Mouse (Mus musculus) cerebellum, adult 11-12 months (tissue): ENCODE measurements around the gene Bsg.
"Not testable (repeated sequence)": the region's sequence is repeated elsewhere in the genome, so short reads cannot be mapped to it uniquely, and the experiment has no call there.

Experiments
- DNase-seq: peaks from one replicate; pipeline ENCODE4 v3.0.0; 2022

The Bsg gene

DNA sequence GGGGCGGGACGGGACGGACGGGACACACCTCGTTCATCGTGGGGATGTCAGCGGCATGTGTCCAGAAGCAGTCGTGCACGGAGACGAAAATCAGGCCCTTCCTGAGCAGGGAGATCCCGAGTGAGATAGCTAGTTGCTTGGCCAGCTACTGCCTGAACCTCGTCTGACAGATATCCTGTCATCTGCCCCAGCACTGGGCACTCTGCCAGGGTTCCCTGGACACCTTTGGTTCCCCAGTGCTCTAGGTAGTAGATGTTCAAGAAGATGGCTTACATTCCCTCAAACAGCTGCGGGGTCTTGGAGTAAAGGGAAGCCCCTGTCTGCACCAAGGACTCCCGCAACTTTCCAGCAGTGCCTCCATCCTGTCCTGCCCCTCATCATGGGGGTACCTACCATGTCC lies 32.4 kb downstream of the Bsg start:
- no peak for DNase-seq

DNA sequence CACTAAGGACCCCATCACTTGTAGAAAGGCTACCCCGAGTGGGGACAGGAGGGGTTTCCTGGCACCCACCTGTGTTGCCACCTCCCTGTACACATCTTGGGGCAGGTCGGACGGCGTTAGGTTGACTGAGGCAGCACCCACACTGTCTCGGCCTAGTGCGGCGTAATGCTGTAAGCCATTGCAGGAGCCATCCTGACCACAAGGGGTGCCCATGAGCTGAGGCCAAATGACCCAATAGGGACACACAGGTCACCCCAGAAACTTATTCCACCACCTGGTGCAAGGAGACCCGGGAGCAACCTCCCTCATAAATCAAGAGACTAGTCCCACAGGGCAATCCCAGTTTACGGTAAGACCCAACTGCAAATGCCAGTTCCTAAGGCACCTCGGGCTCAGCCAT lies 34.0 kb downstream of the Bsg start:
- no peak for DNase-seq

DNA sequence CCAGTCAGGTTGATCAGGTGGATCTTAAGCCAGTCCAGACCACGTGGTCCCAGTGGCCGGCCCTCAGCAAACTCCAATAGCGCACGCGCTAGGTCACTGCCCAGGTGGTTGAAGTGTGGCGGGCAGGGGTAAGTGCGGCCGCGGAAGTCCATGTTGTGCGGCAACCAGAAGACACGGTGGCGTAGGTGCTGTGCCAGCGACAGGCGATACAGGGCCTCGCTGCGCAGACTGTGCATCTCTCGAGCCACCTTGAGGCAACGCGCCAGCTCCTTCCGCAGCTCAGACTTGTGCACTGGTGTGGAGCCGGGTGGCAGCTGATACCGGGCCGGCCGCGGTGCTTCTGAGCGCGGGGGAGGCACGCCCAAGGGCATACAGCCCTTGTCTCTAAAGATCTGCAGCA lies 34.9 kb downstream of the Bsg start:
- no peak for DNase-seq

DNA sequence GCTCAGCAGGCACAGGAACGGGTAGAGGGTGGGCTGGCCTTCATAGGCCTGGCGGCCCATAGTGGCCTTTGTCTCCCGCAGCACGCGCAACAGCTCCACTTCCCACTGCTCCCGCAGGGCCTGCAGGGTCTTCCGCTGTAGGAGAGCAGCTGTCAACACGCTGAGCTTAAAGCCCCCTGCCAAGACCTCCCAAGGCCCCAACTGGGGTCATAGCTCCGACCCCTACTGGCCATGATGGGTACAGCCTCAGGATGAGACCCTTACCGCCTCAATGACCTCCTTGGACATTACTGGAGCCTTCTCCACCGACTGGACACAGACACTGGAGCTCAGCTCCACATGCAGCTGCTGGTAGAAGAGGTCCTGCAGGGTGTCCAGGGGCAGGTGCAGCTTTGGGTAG lies 36.6 kb downstream of the Bsg start:
- no peak for DNase-seq

DNA sequence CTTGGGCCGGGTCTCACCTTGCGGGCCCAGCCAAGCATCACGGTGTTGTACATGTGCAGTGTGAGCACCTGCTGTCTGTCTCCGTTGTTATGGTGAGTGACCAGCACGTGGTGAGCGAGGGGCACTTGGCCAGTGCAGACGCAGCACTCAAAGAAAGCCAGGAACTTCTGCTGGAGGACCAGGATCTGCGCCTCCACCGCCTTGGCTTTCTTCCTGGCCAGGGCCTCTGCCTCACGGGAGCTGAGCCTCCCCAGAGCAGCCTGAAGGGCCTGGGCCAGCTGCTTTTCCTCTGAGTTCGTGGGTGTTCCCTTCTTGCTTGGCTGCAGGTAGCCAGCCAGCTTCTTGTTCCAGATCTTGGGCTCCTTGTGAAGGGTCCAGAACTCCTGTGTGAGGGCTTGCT lies 38.9 kb downstream of the Bsg start:
- peak; percentile 67 for DNase-seq

DNA sequence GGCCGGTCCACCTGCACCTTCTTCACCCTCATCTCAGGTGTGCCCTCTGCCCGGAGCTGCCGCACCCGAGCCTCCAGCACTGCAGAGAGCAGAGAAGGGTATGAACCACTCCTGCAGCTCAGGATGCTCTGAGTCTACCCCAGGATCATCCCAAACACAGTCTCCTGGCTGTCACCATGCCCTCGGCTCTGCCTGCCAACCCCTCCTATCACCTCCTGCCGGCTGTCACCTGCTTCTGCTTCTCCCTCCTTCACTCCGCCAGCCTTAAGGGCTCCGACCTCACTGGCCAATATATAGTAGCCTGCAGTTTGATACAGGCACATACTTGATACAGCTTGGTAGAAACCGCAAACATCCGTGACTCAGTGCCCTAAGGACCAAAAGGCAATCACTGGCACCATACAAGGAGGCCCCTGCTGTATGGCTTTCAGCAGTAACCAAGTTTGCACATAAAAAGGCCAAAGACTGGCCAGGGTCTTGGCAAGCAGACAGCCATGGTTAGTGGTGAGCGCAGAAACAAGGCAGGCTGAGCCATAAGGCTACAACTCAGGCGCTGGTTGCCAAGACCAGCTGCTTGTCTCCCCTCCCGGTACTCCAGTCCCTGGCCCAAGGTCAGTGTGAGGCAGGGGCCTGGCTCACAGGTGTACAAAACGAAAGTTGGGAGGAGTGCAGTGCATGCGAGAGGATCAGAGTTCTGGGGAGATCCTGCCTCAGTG lies 39.5 kb downstream of the Bsg start:
- peak; percentile 78 for DNase-seq

DNA sequence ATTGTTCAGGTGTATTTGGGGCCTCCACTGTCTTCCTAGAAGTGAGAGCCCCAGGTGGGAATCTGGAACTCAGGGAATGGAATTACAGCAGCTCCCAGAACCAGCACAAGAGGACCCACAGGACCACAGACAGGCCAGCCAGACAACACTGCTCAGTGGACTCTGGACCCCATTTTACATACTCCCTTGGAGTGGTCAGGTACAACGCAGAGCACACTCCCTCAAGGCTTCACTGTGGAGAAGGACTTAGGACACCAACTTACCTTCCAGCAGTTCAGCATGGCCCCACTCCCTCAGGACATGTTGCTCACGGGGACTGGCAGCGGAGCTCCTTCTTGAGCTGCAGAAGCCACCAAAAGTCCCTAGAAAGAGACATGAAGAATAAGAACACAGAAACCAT lies 41.1 kb downstream of the Bsg start:
- DNase-seq: no peak

DNA sequence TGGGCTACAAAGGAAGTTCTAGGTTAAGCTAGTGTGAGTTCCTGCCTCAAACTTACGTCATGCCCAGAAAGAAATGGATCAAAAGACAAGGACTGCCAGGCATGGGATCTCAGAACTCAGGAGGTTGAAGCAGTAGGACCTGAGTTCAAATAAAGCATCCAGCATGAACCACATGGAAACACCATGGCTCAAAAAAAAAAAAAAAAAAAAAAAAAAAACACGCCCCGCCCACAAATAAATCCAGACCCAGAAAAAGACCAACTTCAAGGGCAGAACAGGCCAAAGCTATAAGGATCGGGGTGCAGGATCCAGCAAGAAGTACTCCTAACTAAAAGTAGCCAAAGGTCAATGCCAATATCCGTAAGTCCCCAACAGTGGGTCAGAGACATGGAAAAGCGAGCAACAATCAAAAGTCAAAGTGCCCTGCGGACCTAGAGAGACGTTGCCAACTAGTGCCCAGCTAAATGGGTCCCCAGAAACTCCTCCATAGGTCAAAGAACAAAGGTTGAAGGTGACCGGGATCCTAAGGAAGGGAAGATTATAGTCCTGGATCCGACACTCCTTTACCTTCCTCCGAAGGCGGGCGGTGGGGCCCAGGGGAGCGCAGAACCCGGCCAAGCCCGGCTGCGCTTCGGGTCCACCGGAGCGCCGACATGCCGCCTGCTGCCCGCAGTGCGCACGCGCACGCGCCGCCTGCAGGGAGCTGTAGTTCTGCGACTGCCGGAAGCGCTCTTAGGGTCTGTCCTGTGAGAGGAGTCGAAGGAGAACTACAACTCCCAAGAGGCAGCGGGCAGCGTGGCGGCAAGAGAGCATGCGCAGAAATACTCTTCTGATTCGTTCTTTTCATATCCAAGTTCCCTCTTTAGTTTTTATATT lies 41.8 kb downstream of the Bsg start, which contains the start of gene Polrmt:
Gene Polrmt, minus strand, starts transcription at position 684 of the 876 bp plus-strand sequence.
- peak; percentile 98 for DNase-seq

DNA sequence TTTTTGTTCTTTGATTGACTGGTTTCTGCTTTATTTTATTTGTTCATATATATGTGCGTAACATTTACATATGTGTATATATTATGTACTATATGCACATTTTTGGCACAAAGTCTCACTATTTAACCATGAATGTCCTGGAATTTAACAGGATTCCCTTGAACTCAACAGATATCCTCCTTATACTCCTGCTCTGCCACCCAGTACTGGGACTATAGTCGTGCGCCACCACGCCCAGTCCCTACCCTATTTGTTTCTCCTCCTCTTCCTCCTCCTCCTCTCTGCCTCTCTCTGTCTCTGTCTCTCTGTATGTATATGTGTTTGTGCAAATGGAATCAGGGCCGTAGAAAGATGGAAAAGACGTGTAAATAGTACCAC lies 42.5 kb downstream of the Bsg start:
- no peak for DNase-seq

DNA sequence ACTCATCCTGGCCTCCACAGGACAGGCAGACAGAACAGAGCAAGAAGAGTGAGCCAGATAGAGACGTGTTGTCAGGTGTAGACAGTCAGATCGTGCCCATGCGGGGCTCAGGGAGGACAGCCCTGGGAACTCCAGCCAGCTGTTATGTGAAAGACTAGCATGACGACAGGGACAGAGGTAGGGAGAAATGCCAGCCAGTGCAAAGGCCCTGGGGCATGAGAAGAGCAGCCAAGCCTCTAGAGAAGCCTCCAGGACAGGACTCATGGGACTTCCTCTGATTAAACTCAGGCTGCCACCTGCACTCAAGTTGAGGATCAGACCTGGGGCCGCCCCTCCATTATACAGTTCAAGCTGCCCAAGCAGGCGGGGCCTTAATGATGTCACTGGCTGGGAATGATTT lies 44.2 kb downstream of the Bsg start:
- DNase-seq: peak; percentile 51

DNA sequence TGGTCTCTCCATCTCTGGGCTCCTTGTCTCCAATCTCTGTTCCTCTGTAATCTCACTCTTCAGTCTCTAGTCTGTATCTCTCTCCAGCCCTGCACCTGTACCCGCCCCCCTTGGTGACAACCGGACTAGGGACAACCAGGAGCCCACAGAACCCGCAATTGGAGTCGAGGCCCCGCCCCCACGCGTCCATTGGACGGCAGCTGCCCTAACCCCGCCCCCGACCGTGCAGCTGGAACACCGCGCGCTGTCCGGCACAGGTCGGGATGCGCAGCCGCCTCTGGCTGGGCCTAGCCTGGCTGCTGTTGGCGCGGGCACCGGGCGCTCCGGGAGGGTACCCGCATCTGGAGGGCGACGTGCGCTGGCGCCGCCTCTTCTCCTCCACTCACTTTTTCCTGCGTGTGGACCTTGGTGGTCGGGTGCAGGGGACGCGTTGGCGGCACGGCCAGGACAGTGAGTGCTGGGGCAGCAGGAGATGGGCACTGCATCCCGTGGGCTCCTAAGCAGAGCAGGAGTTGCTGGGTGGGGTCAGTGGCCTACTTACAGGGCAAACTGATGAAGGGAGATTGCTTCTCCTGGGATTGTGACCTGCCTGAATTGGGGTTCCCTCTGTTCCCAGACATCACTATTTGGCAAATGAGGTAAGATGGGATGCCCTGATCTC lies 50.7 kb downstream of the Bsg start, which contains the start of gene Fgf22:
Gene Fgf22, plus strand, starts transcription at position 221 of the 661 bp plus-strand sequence.
- DNase-seq: peak; percentile 87

DNA sequence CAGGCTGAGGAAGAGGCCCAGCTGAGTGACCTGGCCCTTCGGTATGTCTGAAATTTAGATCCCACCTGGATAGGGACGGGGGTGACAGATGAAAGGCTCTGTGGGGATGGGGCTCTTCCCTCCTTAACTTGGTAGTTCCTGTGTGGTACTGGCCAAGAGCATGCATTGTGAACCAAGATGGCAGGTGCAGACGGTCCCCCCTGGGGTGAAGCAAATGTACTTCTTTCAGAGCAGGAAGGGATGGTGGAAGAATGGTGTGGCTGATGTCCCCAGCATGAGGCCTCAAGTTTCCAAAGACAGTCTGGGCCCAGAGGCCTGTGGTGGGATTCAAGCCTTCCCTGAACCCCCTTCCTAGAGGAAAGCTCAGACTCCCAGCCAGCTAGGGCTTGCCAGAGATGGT lies 51.6 kb downstream of the Bsg start:
- peak; percentile 59 for DNase-seq

DNA sequence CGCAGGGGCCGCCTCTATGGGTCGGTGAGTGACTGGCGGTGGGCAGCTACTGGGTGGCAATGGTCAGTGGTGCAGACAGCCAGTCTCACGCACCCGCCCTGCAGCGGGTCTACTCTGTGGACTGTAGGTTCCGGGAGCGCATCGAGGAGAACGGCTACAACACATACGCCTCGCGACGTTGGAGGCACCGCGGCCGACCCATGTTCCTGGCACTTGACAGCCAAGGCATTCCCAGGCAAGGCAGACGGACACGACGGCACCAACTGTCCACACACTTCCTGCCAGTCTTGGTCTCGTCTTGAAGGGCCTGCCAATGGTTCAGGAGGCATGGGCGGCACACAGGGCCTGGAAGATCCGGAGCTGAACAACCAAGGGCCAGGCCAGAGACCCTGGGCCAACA lies 52.4 kb downstream of the Bsg start:
- no peak for DNase-seq

DNA sequence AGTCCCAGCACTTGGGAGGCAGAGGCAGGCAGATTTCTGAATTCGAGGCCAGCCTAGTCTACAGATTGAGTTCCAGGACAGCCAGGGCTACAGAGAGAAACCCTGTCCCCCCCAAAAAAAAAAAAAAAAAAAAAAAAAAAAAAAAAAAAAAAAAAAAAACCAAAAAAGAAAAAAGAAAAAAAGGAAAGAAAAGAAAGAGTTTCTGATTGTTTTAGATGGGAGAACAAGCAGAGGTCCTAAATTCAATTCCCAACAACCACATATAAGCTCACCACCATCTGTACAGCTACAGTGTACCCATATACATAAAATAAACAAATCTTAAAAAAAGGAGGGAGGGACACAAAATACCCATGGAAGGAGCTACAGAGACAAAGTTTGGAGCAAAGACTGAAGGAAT lies 55.4 kb downstream of the Bsg start:
- DNase-seq: not testable (repeated sequence)

DNA sequence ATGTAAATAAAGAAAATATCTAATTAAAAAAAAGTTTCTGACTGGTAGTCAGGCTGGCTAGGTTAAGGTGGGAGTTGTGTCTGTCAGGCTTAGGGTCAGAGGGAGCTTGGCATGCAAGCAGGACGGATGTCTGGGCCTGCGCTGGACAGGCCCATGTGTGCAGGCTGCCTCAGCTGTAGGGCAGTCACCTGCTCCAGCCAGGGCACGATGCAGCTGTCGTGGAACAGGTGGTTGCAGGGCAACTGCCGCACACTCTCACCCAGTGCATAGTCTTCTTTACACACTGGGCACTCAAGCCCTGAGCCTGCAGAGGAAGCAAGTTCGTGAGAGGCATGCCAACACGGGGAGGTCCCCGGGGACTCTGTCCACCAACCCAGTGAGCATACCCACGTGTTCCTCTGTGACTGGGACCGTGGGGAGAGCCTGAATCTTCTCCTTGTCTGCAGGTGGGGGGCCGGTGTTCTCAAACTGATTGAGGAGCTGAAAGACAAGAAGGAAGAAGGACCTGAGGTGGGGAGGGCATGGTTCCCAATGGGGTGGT lies 56.4 kb downstream of the Bsg start:
- no peak for DNase-seq
